Mouse (Mus musculus) liver, embryonic 12.5 days (tissue): ENCODE measurements at regions not wholly inside any gene's neighbourhood (a gene's known extent, or its start where the extent isn't known, plus 50 kb on each side); places are given as distances from the start of the nearest gene placed in this dataset.

Experiments
- ATAC-seq: fragments of 200-750 bp; cut with Nextera tagmentation; 2 replicates; pipeline ENCODE4 v1.8.0; 2017; ENCODE audit warnings: moderate number of reproducible peaks, mild to moderate bottlenecking, moderate library complexity
- H3K27ac ChIP-seq: fragments of 300-500 bp; sonication (generic); 2 replicates; pipeline ENCODE4 v1.5.1; 2016; ENCODE audit warnings: mild to moderate bottlenecking
- H3K27me3 ChIP-seq: fragments of 300-500 bp; sonication (generic); replicated peaks from 2 replicates; pipeline ENCODE4 v1.6.1; 2016; ENCODE audit warnings: mild to moderate bottlenecking, moderate library complexity
- H3K36me3 ChIP-seq: fragments of 300-500 bp; sonication (generic); 2 replicates; pipeline ENCODE4 v1.6.1; 2016; ENCODE audit warnings: mild to moderate bottlenecking, moderate library complexity
- H3K4me1 ChIP-seq: fragments of 300-500 bp; sonication (generic); 2 replicates; pipeline ENCODE4 v1.6.1; 2016
- H3K4me2 ChIP-seq: fragments of 300-500 bp; sonication (generic); 2 replicates; pipeline ENCODE4 v1.6.1; 2016; ENCODE audit warnings: mild to moderate bottlenecking, moderate library complexity
- H3K4me3 ChIP-seq: fragments of 300-500 bp; sonication (generic); 2 replicates; pipeline ENCODE4 v1.5.1; 2016; ENCODE audit warnings: mild to moderate bottlenecking, moderate library complexity
- H3K9ac ChIP-seq: fragments of 300-500 bp; sonication (generic); 2 replicates; pipeline ENCODE4 v1.6.1; 2016; ENCODE audit warnings: mild to moderate bottlenecking, moderate library complexity
- H3K9me3 ChIP-seq: fragments of 300-500 bp; sonication (generic); replicated peaks from 2 replicates; pipeline ENCODE4 v1.6.1; 2016; ENCODE audit warnings: mild to moderate bottlenecking, moderate library complexity
- WGBS: fragments of 180-500 bp; shearing (Covaris S2); methylation state at CpG from one replicate; pipeline ENCODE4 v1.1.7; 2016; ENCODE audit not compliant: insufficient replicate concordance; 5-methylcytosine and 5-hydroxymethylcytosine counted together

- H3K4me1 ChIP-seq = no peaks in the 10 kb centered on the region
- no peaks in the 10 kb centered on the region for H3K27me3 ChIP-seq
- H3K9me3 ChIP-seq = no peaks in the 10 kb centered on the region
- H3K4me2 ChIP-seq = no peak overlapping the region
- H3K27ac ChIP-seq = no peak overlapping the region
- H3K36me3 ChIP-seq = no peaks in the 10 kb centered on the region
- no peak overlapping the region for H3K4me3 ChIP-seq
- ATAC-seq = no peak
- no peak overlapping the region for H3K9ac ChIP-seq
- WGBS = 52% methylated on average over 4 of the region's 4 CpGs
Observed at GRCm38 (mm10) chr5:42364116-42364515, 296.4 kb downstream of the Gm16223 start.

GRCm38 (mm10) chr5:42387959-42388358 is 320.2 kb downstream of the Gm16223 start:
- Histone ChIP-seq H3K36me3 (no peaks in the 10 kb centered on the region), H3K9me3 (no peaks in the 10 kb centered on the region), H3K27me3 (no peaks in the 10 kb centered on the region), H3K4me3 (no peak overlapping the region), H3K4me2 (no peak overlapping the region), H3K9ac (no peak overlapping the region), H3K4me1 (no peaks in the 10 kb centered on the region), H3K27ac (no peak overlapping the region)
- no peak for ATAC-seq
- WGBS = 76% methylated on average over 1 of the region's 1 CpGs

- Histone ChIP-seq H3K9me3 (no peaks in the 10 kb centered on the region), H3K4me1 (no peaks in the 10 kb centered on the region), H3K4me2 (no peak overlapping the region), H3K4me3 (no peak overlapping the region), H3K27ac (no peak overlapping the region), H3K9ac (no peak overlapping the region), H3K27me3 (no peaks in the 10 kb centered on the region), H3K36me3 (no peaks in the 10 kb centered on the region)
- no peak for ATAC-seq
Observed at GRCm38 (mm10) chr5:42396695-42397094, 328.9 kb downstream of the Gm16223 start.

GRCm38 (mm10) chr5:42409981-42410380 is 342.2 kb downstream of the Gm16223 start:
- H3K4me3 ChIP-seq = no peak overlapping the region
- H3K4me1 ChIP-seq = no peaks in the 10 kb centered on the region
- H3K9ac ChIP-seq = no peak overlapping the region
- H3K27ac ChIP-seq = no peak overlapping the region
- H3K9me3 ChIP-seq = no peaks in the 10 kb centered on the region
- no peaks in the 10 kb centered on the region for H3K36me3 ChIP-seq
- no peak for ATAC-seq
- H3K4me2 ChIP-seq = no peak overlapping the region
- no peaks in the 10 kb centered on the region for H3K27me3 ChIP-seq

GRCm38 (mm10) chr5:42412296-42412695 is 344.5 kb downstream of the Gm16223 start:
- Histone ChIP-seq H3K27me3 (no peaks in the 10 kb centered on the region), H3K4me2 (no peak overlapping the region), H3K27ac (no peak overlapping the region), H3K4me1 (no peaks in the 10 kb centered on the region), H3K4me3 (no peak overlapping the region), H3K36me3 (no peaks in the 10 kb centered on the region), H3K9me3 (no peaks in the 10 kb centered on the region), H3K9ac (no peak overlapping the region)
- no peak for ATAC-seq
- WGBS = 24% methylated on average over 1 of the region's 1 CpGs

- Histone ChIP-seq H3K27ac (no peak overlapping the region), H3K4me2 (no peak overlapping the region), H3K27me3 (no peaks in the 10 kb centered on the region), H3K36me3 (no peaks in the 10 kb centered on the region), H3K4me1 (no peaks in the 10 kb centered on the region), H3K4me3 (no peak overlapping the region), H3K9ac (no peak overlapping the region), H3K9me3 (no peaks in the 10 kb centered on the region)
- WGBS = 67% methylated on average over 3 of the region's 3 CpGs
- ATAC-seq = no peak
Observed at GRCm38 (mm10) chr5:42425902-42426301, 358.1 kb downstream of the Gm16223 start.

- H3K9ac ChIP-seq = no peak overlapping the region
- WGBS = 66% methylated on average over 3 of the region's 3 CpGs
- no peak for ATAC-seq
- no peak overlapping the region for H3K4me2 ChIP-seq
- H3K27ac ChIP-seq = no peak overlapping the region
- no peaks in the 10 kb centered on the region for H3K36me3 ChIP-seq
- no peaks in the 10 kb centered on the region for H3K4me1 ChIP-seq
- no peak overlapping the region for H3K4me3 ChIP-seq
- H3K27me3 ChIP-seq = no peaks in the 10 kb centered on the region
- H3K9me3 ChIP-seq = 0 out of 2 replicates have a peak, but pooled peaks cover 3% of the 10 kb centered on the region
Observed at GRCm38 (mm10) chr5:42433147-42433546, 365.4 kb downstream of the Gm16223 start.

- Histone ChIP-seq H3K9me3 (no peaks in the 10 kb centered on the region), H3K4me3 (no peak overlapping the region), H3K36me3 (no peaks in the 10 kb centered on the region), H3K27ac (no peak overlapping the region), H3K9ac (no peak overlapping the region), H3K4me2 (no peak overlapping the region), H3K4me1 (no peaks in the 10 kb centered on the region), H3K27me3 (no peaks in the 10 kb centered on the region)
- peak; percentile 58 for ATAC-seq
- WGBS = 28% methylated on average over 2 of the region's 2 CpGs
Observed at GRCm38 (mm10) chr5:42448644-42449043, 380.9 kb downstream of the Gm16223 start.

- Histone ChIP-seq H3K9me3 (no peaks in the 10 kb centered on the region), H3K27ac (no peak overlapping the region), H3K27me3 (no peaks in the 10 kb centered on the region), H3K9ac (no peak overlapping the region), H3K4me1 (no peaks in the 10 kb centered on the region), H3K36me3 (no peaks in the 10 kb centered on the region), H3K4me3 (no peak overlapping the region), H3K4me2 (no peak overlapping the region)
- no peak for ATAC-seq
- 55% methylated on average over 2 of the region's 2 CpGs for WGBS
Observed at GRCm38 (mm10) chr5:42449581-42449980, 381.8 kb downstream of the Gm16223 start.

GRCm38 (mm10) chr5:42453707-42454106 is 385.9 kb downstream of the Gm16223 start:
- no peak overlapping the region for H3K4me2 ChIP-seq
- no peak overlapping the region for H3K27ac ChIP-seq
- H3K9ac ChIP-seq = no peak overlapping the region
- H3K36me3 ChIP-seq = no peaks in the 10 kb centered on the region
- ATAC-seq = no peak
- H3K4me1 ChIP-seq = no peaks in the 10 kb centered on the region
- H3K27me3 ChIP-seq = no peaks in the 10 kb centered on the region
- H3K9me3 ChIP-seq = no peaks in the 10 kb centered on the region
- no peak overlapping the region for H3K4me3 ChIP-seq
- WGBS = 41% methylated on average over 3 of the region's 3 CpGs

GRCm38 (mm10) chr5:42461195-42461594 is 393.4 kb downstream of the Gm16223 start:
- no peak for ATAC-seq
- H3K4me2 ChIP-seq = no peak overlapping the region
- WGBS = 89% methylated on average over 1 of the region's 1 CpGs
- H3K4me3 ChIP-seq = no peak overlapping the region
- no peak overlapping the region for H3K27ac ChIP-seq
- no peaks in the 10 kb centered on the region for H3K27me3 ChIP-seq
- H3K36me3 ChIP-seq = no peaks in the 10 kb centered on the region
- no peaks in the 10 kb centered on the region for H3K4me1 ChIP-seq
- H3K9ac ChIP-seq = no peak overlapping the region
- H3K9me3 ChIP-seq = no peaks in the 10 kb centered on the region

GRCm38 (mm10) chr5:42464814-42465213 is 397.1 kb downstream of the Gm16223 start:
- Histone ChIP-seq H3K4me1 (no peaks in the 10 kb centered on the region), H3K4me3 (no peak overlapping the region), H3K27me3 (no peaks in the 10 kb centered on the region), H3K9ac (no peak overlapping the region), H3K36me3 (no peaks in the 10 kb centered on the region), H3K4me2 (no peak overlapping the region), H3K9me3 (no peaks in the 10 kb centered on the region), H3K27ac (no peak overlapping the region)
- no peak for ATAC-seq

GRCm38 (mm10) chr5:42473493-42473892 is 405.7 kb downstream of the Gm16223 start:
- no peaks in the 10 kb centered on the region for H3K27me3 ChIP-seq
- H3K36me3 ChIP-seq = no peaks in the 10 kb centered on the region
- H3K4me3 ChIP-seq = no peak overlapping the region
- H3K9ac ChIP-seq = no peak overlapping the region
- no peak overlapping the region for H3K4me2 ChIP-seq
- no peaks in the 10 kb centered on the region for H3K4me1 ChIP-seq
- no peak for ATAC-seq
- H3K9me3 ChIP-seq = no peaks in the 10 kb centered on the region
- H3K27ac ChIP-seq = no peak overlapping the region
- WGBS = 73% methylated on average over 4 of the region's 4 CpGs
